Mouse (Mus musculus) skeletal muscle tissue, adult 2 months (tissue): ENCODE measurements around the gene Tmprss12.
"Not testable (repeated sequence)": the region's sequence is repeated elsewhere in the genome, so short reads cannot be mapped to it uniquely, and the experiment has no call there.

ENCODE experiments used
- DNase-seq: peaks from one replicate; pipeline ENCODE4 v3.0.0-alpha.2; 2012; ENCODE audit warnings: low read depth, low spot score

Tmprss12 gene

DNA sequence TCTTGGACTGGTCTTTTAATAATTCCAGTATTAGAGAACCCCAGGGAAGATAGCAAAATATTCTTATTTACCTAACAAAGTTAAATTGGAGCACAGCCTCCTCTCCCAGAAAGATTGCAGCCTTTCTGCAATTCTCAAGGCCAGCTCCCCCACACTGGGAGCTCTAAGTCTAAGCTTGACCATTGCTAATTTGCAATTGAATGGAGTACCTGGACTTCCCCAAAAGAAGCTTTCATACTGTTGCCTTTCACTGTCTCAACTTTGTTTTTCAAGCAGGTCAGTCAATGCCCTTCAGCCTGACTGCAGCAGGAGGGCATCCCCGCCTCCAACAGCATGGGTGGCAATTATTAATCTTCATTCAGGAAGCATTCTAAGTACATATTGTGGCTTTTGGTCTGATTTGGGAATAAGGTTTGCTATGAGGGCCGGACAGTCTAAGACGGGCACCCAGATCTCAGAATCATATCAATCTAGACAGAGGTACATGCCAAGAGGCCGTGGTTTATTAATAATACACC, 6.8 kb upstream of the Tmprss12 start:
- not testable (repeated sequence) for DNase-seq

DNA sequence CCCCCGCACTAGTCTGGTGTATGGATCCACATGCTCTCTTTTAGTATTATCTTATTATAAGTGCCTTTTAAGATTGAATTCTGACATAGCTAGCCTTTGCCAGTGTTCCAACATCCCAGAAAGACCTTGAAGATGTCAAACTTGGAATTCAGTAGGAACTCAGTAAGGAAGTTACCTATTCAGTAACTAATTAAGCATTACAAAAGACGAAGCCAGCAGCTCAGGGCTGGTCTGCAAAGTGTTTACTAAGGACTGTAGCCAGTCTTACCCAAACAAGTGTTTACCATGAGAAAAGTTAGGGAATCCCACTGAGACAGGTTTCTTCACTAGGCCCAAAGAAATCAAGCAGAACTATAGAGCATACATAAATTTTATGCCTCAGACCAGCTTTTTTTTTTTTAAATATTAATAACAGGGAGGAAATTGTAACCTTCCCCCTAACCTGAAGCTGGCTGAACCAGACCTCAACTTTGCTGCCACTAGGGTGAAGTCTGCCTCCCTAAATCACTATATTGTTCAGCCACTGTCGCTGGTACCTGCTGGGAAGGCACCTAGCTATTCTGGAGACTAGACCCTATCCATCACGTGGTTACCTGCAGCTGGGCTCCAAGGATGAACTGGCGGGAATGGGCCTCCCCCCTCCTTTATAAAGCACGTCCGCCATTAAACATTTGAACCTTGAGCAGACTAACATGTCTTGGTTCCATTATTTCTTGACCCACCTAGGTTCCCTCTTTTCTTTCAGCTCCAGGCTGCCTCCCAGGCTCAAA, 5.7 kb upstream of the Tmprss12 start:
- DNase-seq, result no peak

DNA sequence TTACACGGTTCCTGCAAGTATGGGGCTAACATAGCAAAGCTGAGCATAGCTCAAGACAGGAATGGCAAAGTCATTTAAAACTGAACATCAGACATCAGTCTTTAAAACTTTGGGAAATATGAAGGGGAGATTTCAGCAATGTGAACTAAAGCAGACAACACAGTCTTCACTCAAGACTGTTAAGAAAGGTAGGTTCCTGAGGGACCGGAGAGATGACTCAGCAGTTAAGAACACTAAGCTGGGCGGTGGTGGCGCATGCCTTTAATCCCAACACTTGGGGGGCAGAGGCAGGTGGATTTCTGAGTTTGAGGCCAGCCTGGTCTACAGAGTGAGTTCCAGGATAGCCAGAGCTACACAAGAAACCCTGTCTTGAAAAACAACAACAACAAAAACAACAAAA, 4.2 kb upstream of the Tmprss12 start:
- no peak for DNase-seq

DNA sequence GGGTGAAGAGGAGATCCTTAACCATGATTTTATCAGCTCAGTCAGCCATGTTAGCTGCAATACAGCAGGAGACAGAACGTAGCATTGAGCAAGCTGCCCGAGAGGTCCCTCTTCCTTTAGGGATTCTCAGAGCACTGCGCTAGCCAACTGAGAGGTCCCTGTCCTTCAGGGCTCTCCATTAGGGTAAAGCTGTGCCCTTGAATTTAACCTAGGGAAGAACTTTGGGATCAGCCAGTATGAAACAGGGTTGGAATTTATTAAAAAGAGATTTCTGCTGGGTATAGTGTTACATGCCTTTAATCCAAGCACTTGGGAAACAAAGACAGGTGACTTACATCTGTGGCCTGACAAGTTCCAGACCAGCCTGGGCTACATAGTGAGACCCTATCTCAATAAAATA, 3.1 kb upstream of the Tmprss12 start:
- no peak for DNase-seq

DNA sequence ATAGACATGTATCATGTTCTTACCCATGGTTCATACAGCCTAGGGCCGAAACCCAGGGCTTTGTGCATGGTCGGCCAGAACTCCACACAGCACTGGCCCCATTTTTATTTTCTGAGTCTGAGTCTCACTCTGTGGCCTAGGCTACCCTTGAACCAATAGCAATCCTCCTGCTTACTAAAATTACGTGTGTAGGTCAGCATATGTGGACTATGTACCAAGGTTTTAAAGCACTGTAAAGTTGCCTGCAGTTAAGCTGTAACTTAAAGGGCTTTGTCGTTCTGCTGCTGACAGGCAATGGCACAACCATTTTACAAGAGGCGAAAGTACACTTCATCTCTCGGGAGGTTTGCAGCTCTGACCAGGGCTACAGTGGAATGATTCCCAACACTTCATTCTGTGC, 8.3 kb downstream of the Tmprss12 start:
- no peak for DNase-seq

DNA sequence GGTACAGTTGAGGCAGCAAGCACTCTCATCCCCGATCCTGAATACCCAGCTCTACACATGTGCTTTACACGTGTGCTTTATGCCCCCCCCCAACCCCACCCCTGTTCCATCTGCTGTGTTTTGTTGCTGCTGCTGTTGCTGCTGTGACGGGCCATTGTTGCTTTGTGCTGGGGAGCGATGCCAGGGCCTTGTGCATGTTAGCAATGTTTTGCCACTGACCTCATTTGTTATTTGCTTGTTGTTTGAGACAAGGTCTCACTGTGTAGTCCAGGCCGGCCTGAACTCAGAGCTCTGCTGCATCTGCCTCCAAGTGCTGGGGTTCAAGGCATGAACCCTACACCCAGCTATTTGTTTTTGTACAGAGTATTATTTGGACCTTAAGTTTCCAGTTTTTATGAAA, 10.2 kb downstream of the Tmprss12 start:
- DNase-seq, result no peak

DNA sequence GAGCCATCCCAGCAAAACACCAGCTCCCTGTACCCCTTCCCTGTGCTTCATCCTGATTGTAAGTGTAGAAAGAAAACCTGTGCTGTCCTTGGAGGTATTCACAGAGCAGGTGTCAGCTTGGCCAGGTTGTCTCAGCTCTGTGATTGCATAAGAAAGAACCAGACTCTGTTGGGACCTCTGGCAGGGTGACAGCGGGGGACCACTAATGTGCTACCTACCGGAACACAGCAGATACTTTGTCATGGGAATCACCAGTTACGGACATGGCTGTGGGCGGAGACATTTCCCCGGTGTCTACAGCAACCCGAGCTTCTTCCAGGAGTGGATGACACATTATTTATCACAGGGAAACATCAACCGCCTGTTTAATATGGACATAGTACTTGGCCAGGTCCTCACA, 11.7 kb downstream of the Tmprss12 start:
- no peak for DNase-seq

DNA sequence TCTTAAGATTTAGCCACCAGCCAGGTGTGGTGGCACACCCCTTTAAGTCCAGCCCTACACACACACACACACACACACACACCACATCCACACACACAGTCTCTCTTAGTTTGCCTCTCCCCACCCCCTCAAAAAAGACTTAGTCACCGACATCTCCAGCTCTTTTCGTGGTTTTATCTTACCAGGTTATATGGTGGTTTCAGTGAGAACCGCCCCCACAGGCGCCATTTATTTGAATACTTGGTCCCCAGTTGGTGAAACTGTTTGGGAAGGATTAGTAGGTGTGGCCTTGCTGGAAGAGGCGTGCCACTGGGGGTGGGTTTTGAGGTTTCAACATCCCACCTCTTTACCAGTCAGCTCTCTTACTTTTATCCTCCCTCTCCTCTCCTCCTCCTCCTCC, 17.2 kb downstream of the Tmprss12 start:
- DNase-seq, result no peak

DNA sequence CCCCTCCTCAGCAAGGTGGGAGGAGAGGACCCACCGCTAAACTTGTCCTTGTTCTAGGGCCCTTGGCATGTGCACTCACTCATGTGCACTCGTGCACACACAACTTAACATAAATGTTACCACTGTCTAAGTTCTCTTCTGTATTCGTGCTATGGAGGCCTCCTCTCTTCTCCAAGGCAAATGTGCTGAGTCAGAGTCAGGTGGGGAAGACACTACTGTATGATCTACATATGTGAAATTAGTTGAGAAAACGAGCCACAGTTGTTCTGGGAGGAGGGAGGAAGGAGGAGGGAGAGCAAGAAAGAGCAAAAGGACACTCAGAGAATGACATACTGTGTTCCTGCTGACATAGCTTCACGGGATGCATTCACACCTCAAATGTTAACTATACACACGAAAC, 19.9 kb downstream of the Tmprss12 start:
- DNase-seq, result no peak

DNA sequence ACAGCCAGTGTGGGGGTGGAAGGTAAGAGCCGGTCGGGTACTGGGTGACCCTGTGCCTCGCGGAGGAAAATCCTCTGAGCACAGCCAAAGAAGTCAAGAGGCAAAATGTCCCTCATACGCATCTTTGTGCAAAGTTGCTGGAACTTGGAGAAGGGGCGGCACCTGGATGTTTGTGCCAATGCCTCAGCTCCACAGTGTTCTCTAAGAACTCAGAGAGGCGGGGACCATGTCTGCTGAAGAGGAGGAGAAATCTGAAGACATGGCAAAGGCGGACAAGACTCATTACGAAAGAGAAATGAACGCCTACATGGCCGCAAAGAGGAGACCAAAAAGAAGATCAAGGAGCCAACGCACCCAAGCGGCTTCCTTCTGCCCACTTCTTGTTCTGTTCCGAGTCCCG, 20.9 kb downstream of the Tmprss12 start:
- DNase-seq, result no peak

DNA sequence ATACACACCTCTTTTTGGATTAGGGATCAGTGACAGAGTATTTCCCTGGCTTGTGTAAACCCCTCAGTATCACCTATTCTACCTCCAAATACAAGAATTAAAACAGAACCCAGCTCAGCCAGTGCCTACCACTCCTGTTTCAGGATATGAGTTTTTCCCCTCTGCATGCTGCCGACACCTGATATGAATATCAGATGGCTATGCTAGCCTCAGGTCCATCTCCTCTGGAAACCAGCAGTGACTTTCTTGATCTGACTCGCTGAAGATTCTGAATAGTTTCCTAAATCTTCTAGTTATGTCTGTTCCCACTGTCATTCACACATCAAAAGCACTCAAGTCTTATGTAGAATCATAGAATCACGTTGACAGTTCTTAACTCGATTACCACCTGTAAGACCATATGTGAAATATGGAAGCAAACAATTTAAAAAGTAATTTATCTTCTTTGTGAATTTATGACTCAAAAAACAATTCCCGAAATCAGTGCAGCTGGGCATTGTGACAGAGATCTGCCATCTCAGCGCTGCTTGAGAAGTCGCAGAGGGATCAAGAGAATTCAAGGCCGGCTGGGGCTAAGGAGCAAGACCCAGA, 22.9 kb downstream of the Tmprss12 start:
- DNase-seq, result no peak

DNA sequence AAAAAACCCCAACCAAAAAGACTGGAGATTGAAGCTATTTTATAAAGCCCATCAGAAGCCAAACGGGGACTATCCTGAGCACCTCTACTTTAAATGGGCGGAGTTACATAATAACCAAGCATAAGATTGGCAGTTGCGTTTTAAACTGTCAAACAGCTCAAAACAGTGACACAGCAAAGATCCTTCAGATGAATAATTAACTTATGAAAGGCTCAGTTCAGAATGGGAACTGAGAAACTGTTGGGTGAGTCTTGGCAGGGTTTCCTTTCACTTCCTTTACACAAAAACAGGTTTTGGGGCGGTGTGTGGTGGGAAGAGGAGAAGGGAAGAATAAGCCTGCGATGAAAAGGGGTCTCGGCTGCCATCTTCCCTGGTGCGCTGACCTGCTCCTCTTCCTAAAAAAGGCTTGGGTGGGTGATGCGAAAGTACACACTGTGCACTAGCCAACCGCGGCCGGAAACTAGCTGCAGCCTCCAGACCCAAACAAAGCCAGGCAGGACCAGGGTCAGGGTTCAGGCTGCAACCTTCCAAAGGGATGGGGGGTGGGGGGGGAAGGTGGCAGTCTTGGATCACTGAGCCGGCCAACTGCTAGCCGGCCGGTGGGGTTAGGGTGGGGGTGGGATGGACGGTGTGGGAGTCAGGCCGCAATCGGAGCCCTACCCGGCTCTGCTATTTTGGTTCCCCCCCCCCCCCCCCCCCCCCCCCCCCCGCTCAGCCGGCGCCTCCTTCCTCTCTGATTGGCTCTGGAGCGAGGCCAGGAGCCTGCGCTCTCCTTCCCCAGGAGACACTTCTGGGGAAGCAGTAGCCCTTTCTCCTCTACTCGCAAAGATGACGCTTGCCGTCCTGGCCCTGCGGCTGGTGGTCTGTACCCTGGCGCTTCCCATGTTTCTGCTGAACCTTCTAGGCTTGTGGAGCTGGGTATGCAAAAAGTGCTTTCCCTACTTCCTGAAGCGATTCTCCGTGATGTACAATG, 23.7 kb downstream of the Tmprss12 start, which contains the start of gene Mettl7a1:
TSS of gene Mettl7a1 (plus strand) at position 122 of the 973 bp plus-strand sequence.
- DNase-seq, result peak; percentile 94

DNA sequence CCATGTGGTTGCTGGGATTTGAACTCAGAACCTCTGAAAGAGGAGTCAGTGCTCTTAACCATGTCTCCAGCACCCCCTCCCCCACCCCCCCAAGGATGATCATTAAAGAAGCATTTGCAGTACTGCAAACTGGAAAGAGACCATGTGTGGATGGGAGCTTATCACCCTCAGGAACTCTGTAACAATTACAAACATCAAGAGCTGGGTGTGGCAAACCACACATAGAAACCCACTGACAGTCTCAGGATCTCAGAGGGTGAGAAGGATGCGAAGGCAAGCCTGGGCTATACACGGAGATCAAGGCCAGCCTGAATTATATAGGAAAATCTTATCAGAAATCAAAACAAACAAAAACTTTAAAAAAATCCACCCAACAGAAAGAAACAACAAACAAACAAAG, 25.6 kb downstream of the Tmprss12 start:
- DNase-seq, result no peak

DNA sequence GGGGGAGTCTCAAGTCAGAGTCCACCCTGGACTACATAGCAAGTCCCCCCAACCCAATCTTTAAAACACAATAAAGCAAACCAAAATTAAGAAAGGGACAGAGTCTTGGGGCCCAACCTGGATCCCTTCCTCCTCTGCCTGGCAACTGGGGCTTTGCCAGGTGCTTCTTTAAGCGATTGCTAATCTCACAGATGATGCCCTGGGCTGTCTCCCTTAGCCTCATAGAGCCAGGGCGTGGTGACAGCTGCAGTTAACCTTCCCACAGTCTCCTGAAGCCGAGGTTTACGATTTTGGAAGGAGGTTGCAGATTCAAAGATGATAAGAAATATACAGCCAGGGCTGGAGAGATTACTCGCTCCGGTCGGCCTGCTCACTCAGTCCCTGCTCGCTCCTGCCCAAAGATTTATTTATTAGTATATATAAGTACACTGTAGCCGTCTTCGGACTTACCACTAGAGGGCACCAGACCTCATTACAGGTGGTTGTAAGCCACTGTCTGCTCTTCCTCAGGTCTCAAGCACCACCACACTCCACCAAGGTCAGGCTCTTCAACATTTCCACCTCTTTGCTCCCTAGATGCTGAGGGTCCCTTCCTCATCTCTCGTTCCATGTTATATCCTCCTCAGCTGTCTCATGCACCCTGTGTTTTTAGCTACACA, 26.9 kb downstream of the Tmprss12 start:
- peak; percentile 75 for DNase-seq

DNA sequence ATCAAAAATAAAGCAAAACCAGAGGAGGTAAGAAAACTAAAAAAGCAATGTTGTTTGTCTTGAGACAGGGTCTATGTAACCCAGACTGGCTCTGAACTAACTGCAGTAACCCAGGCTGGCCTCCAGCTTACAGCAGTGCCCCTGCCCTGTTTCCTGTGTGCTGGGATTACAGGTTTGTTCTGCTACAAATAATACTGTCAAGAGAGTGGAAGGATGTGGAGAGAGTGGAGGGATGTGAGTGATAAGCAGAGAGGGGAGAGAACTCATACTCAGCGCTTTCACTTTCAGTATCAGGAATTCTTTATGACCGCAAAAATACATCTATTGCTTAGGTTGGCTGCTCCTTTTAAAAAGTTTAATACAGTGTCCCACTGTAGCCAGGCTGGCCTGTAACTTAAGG, 31.7 kb downstream of the Tmprss12 start:
- DNase-seq, result no peak

DNA sequence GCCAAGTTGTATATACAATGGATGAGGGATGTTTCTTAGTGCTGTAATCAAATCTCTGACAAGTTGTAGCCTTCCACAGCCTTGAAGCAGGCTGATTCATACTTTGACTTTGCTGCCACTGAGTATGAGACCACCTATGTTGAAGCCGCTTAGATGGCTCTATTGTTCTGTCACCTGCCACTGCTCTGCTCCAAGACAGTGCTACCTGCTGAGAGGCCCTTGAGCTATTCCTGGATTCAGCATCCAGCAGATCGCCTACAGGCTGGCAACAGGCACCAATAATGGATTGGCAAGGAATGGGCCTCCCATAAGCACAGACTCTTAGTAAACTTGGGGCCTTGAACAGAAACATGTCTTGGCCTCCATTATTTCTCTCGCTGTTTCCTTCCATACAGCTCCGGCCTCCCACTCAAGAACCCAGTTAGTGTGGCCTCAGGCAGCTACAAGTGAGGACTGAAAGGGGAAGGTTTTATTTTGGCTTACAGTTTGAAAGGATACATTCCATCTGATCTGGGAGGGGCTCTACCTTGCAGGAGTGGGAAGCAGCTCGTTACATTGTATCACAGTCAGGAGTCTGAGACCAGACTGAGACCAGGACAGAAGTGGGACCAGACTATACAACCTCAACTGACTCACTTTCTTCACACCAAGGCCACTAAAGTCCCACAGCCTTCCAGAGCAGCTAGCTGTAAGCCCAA, 34.0 kb downstream of the Tmprss12 start:
- DNase-seq, result no peak

DNA sequence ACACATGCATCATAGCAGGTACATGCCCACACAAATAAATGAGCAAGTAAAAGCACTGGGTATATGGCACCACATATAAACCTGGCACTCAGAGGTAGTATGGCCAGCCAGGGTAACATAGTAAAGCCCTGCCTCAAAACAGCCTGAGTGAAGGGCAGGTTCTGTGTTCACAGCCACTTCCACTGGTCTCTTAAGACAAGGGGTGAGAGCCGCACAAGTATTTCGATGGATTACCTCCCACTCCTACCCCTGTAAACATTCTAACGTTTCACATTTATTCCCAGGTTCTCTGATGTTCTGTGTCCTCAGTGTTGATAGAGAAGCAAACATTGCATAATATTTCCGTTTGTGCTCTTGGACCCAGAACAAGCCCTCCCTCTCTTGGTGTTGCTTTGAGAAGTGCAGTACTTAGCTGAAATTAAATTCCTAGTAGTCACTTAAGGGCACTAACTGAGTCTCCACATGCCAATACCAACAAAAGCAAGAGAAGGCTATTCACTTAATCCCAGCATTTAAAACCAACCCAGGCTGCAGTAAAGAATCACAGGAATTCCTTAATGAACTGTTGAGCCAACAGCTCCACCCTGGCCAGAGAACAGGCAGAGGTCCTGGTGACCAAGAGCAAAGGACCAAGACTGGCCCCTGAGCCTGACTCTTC, 37.5 kb downstream of the Tmprss12 start:
- DNase-seq, result peak; percentile 41

DNA sequence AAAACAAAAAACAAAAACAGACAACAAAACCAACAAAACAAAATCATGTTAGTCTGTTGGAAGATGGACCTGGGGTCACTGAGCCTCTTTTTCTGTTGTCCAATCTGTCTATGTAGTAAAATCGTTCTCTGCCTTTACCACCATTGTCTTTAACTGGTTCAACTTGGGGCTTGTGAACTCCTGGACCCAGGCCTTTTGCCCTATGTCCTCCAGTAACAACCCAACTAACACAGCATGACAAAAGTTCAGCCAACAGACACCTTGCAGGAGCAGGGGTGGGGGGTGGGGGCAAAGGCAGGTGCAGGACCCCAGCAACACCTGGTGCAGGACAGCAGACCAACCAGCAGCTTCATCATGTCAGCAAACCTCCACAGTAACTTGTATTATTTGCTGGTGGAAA, 39.2 kb downstream of the Tmprss12 start:
- DNase-seq, result no peak

DNA sequence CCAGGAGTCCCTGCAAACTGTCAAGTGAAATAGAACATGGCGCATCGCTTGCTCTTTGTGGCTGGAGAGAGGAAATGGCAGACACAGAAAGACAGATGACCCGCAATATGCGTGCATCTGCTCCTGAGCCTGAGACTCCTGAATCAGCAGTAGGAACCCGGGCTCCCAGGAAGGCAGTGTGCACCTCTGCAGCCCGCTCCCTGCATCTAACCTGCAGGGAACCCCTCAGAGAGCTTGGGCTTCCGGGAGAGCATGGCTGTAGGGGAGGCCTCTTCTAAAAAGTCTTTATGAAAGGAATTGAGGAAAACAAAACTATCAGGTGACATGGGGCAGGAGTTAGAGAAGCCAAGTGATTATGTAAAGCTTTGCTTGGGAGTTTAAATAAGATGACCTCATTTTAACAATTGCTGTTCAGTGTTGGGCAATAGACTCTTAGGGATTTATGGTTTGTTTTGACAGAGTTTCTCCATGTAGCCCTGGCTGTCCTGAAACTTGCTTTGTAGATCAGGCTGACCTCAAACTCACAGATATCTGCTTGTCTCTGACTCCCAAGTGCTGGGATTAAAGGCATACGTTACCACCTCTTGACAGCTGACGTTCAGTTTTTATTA, 39.8 kb downstream of the Tmprss12 start:
- DNase-seq, result peak; percentile 51

DNA sequence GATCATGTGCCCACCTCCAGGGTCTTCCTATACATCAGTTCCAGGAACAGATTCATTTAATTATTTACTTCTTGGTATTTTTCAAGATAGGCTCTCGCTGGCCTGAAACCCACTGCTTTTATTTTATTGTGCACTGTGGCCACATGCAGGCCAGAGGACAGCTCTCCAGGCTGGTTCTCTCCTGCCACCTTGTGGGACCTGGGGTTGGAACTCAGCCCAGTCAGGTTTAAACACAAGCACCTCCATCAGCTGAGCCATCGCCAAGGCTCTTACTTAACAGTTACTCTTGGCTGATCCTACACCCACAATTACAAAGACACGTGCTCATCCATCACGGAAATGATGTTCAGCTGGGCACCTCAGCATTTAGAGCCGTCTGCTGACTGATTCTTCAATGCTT, 40.5 kb downstream of the Tmprss12 start:
- DNase-seq, result peak; percentile 58
